Mouse (Mus musculus): ENCODE measurements around the gene Cdc6.

GRCm38 (mm10) chr11:98961051-98961592 is 53.5 kb downstream of the Cdc6 start:
- TF ChIP-seq GABPA (IDR thresholded peaks at IDR 0.05; ENCODE audit: insufficient replicate concordance, low read depth, low read length), result no peak
- no peak for TF ChIP-seq CTCF (conservative IDR thresholded peaks at IDR 0.05 in 1 of 2, IDR thresholded peaks at IDR 0.05 in 1 of 2; ENCODE audit: low read depth in 2 of 2, low read length in 2 of 2)
- no peak for TF ChIP-seq USF2 (conservative IDR thresholded peaks at IDR 0.05; ENCODE audit: low read depth, low read length)
- no peak for TF ChIP-seq MAX (IDR thresholded peaks at IDR 0.05; ENCODE audit: low read length)
- no peak for TF ChIP-seq POLR2A (IDR thresholded peaks at IDR 0.05; ENCODE audit: low read depth, low read length)
- TF ChIP-seq ETS1 (conservative IDR thresholded peaks at IDR 0.05; ENCODE audit: low read depth, low read length), result no peak
- TF ChIP-seq ZKSCAN1 (IDR thresholded peaks at IDR 0.05; ENCODE audit: borderline replicate concordance, low read depth, low read length), result no peak
- no peak for TF ChIP-seq UBTF (IDR thresholded peaks at IDR 0.05; ENCODE audit: low read depth, low read length)
- no peak for TF ChIP-seq MXI1 (IDR thresholded peaks at IDR 0.05; ENCODE audit: low read depth, low read length)
- no peak for TF ChIP-seq MAZ (IDR thresholded peaks at IDR 0.05; ENCODE audit: low read depth, low read length)
- no peak for TF ChIP-seq USF1 (IDR thresholded peaks at IDR 0.05; ENCODE audit: low read depth, low read length)
- TF ChIP-seq MAFK (IDR thresholded peaks at IDR 0.05; ENCODE audit: insufficient replicate concordance, low read length), result no peak
- no peak for TF ChIP-seq HCFC1 (IDR thresholded peaks at IDR 0.05; ENCODE audit: low read depth, low read length)
